In the genomic region with DNA sequence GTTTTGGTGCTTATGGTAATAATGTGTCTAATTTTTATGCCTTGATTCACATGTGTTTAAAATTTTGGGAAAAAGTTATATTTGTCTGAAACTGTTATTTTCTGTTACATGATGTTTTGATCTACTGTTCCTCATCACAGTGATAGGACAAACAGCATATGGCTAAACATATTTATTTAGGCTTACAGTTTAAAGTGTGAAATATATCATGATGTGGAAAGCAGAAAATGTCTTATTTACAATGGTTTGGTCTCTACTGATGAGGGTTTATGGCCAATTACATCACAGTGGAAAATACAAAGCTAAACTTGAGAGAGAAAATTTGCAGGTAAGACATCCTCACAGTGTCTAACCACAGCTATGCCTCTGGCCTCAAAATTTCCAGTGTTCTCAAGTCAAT, we compare ENCODE assay signal across 28 mouse cellular contexts.
"Had no signal": no experiment of that assay in that cellular context is flagged by ENCODE, and none has a peak within 500 bp of the region (broad histone marks: within the 10 kb centered on the region; RNA-seq: fewer than 3 reads in every experiment).

No protein-coding gene starts in this region.

- H3K4me2 ChIP-seq: heart, embryonic 12.5 days; hindbrain, embryonic 12.5 days; hindbrain, embryonic 14.5 days; intestine, embryonic 15.5 days; limb, embryonic 12.5 days; liver, embryonic 11.5 days; liver, embryonic 13.5 days; liver, embryonic 15.5 days had no signal

- H3K4me1 ChIP-seq: heart, embryonic 10.5 days; heart, embryonic 12.5 days; hindbrain, embryonic 10.5 days; hindbrain, embryonic 12.5 days; intestine, embryonic 15.5 days; limb, embryonic 10.5 days; limb, embryonic 12.5 days; liver, embryonic 13.5 days; liver, embryonic 15.5 days had no signal

- H3K27ac ChIP-seq: gastrocnemius, adult 2 months; heart, embryonic 10.5 days; hindbrain, embryonic 10.5 days; hindbrain, embryonic 12.5 days; hindbrain, embryonic 14.5 days; intestine, embryonic 15.5 days; layer of hippocampus, adult 2 months; left cerebral cortex, adult 2 months; limb, embryonic 10.5 days; limb, embryonic 12.5 days; liver, embryonic 13.5 days; liver, embryonic 15.5 days had no signal

- DNase-seq: gastrocnemius, adult 2 months; gastrocnemius, postnatal 10 days; gastrocnemius, postnatal 25 days; heart, adult 18-20 months; heart, postnatal 10 days; heart, postnatal 4 days; kidney, adult 18-20 months; kidney, adult 8-10 months; kidney, postnatal 10 days; kidney, postnatal 25 days; kidney, postnatal 4 days; liver; liver, embryonic 13.5 days had no signal

- ATAC-seq: hindbrain, embryonic 16.5 days; inflammation-experienced regulatory T-cells, adult 6 months; intestine, embryonic 15.5 days; intestine, postnatal 0 days had no signal

- H3K4me3 ChIP-seq: gastrocnemius, adult 2 months; heart, embryonic 10.5 days; heart, embryonic 12.5 days; hindbrain, embryonic 10.5 days; hindbrain, embryonic 12.5 days; intestine, embryonic 15.5 days; layer of hippocampus, adult 2 months; left cerebral cortex, adult 2 months; limb, embryonic 10.5 days; limb, embryonic 12.5 days; liver, embryonic 13.5 days; liver, embryonic 15.5 days had no signal

- H3K36me3 ChIP-seq: heart, embryonic 10.5 days; heart, embryonic 12.5 days; hindbrain, embryonic 10.5 days; hindbrain, embryonic 12.5 days; intestine, embryonic 15.5 days; limb, embryonic 10.5 days; limb, embryonic 12.5 days; liver, embryonic 13.5 days; liver, embryonic 15.5 days had no signal

- H3K9me3 ChIP-seq: heart, embryonic 10.5 days; heart, embryonic 12.5 days; hindbrain, embryonic 10.5 days; hindbrain, embryonic 12.5 days; intestine, embryonic 15.5 days; limb, embryonic 10.5 days; limb, embryonic 12.5 days; liver, embryonic 13.5 days; liver, embryonic 15.5 days had no signal

- H3K9ac ChIP-seq: heart, embryonic 12.5 days; hindbrain, embryonic 12.5 days; hindbrain, embryonic 14.5 days; intestine, embryonic 15.5 days; limb, embryonic 12.5 days; liver, embryonic 13.5 days; liver, embryonic 15.5 days had no signal

- H3K27me3 ChIP-seq: heart, embryonic 12.5 days; hindbrain, embryonic 12.5 days; intestine, embryonic 15.5 days; limb, embryonic 12.5 days; liver, embryonic 13.5 days; liver, embryonic 15.5 days had no signal
